Mouse (Mus musculus): Measurements from ENCODE around the gene Etv5. TPM values are rescaled to one million over a fixed set of nuclear protein-coding genes. Genes with fewer than 3 reads are reported as not detected.

Etv5 gene
- polyA plus RNA-seq, 1 experiment, result 6.5 TPM

DNA sequence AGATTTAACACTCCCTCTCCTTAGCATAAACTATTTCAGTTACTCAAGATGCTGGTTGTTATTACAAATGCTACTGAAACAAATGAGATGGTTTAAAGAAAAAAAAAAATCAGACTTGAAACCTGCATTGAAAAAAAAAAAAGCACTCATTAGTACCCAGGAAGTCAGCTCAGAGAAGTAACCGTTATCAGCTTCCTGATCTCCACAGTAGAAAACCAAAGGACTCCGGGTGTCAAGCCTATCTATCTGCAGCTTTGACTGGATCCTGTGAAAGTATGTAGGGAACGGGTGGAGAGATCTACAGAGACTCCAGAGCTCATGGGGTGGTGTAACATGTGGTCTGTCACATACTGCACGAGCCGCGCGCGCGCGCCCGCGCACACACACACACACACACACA lies 7.7 kb downstream of the Etv5 start:
- TF ChIP-seq CTCF (IDR thresholded peaks at IDR 0.05; ENCODE audit: extremely low read depth, insufficient read depth, insufficient read length, insufficient replicate concordance) (no peak), POLR2A (IDR thresholded peaks at IDR 0.05; ENCODE audit: low read depth, low read length) (no peak)

DNA sequence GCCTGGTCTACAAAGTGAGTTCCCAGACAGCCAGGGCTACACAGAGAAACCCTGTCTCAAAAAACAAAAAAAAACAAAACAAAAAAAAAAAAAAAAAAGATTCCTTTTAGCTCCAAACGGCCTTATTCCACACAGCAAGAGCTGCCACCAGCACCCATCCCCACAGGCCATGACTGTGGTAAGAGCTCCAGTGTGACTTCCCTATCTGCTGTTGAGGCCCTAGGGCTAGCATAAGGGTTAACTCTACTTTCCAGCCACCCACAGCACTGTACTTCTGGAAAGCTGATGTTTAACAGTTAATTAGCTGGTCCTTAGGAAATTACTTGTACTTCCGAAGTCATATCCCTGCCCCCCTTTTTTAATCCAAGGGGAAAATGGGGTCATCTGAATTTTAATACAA lies 8.2 kb downstream of the Etv5 start:
- no peak for TF ChIP-seq POLR2A (IDR thresholded peaks at IDR 0.05; ENCODE audit: low read depth, low read length)
- no peak for TF ChIP-seq CTCF (IDR thresholded peaks at IDR 0.05; ENCODE audit: extremely low read depth, insufficient read depth, insufficient read length, insufficient replicate concordance)
- WGBS, result 47% methylated on average over 2 of the region's 2 CpGs
- Histone ChIP-seq H3K4me1 (ENCODE audit: control insufficient read depth, insufficient read depth, insufficient read length) (peaks cover 2% of the 10 kb centered on the region; the same call in 1 of the 2 replicates), H3K27ac (ENCODE audit: insufficient read depth, low read length) (no peak overlapping the region), H3K36me3 (ENCODE audit: control insufficient read depth, insufficient read depth, low read length) (no peaks in the 10 kb centered on the region; the same call in 1 of the 2 replicates), H3K27me3 (ENCODE audit: control insufficient read depth, insufficient read depth, low read length) (no peaks in the 10 kb centered on the region), H3K4me3 (ENCODE audit: extremely low read depth, insufficient read depth, insufficient read length) (no peak overlapping the region)
- no peak for DNase-seq (ENCODE audit: low read depth in 1 of 2, low spot score in 2 of 2)

More for the DNA sequence above, 7.7 kb downstream of the Etv5 start:
- no peaks in the 10 kb centered on the region; the same call in 1 of the 2 replicates for H3K36me3 ChIP-seq (ENCODE audit: control insufficient read depth, insufficient read depth, low read length)
- no peak for DNase-seq (ENCODE audit: low read depth in 1 of 2, low spot score in 2 of 2)
- H3K27ac ChIP-seq (ENCODE audit: insufficient read depth, low read length), result no peak overlapping the region
- H3K4me3 ChIP-seq (ENCODE audit: extremely low read depth, insufficient read depth, insufficient read length), result no peak overlapping the region; the same call in 1 of the 2 replicates
- peaks cover 3% of the 10 kb centered on the region; the same call in 1 of the 2 replicates for H3K4me1 ChIP-seq (ENCODE audit: control insufficient read depth, insufficient read depth, insufficient read length)
- H3K27me3 ChIP-seq (ENCODE audit: control insufficient read depth, insufficient read depth, low read length), result no peaks in the 10 kb centered on the region
- 17% methylated on average over 12 of the region's 12 CpGs for WGBS

DNA sequence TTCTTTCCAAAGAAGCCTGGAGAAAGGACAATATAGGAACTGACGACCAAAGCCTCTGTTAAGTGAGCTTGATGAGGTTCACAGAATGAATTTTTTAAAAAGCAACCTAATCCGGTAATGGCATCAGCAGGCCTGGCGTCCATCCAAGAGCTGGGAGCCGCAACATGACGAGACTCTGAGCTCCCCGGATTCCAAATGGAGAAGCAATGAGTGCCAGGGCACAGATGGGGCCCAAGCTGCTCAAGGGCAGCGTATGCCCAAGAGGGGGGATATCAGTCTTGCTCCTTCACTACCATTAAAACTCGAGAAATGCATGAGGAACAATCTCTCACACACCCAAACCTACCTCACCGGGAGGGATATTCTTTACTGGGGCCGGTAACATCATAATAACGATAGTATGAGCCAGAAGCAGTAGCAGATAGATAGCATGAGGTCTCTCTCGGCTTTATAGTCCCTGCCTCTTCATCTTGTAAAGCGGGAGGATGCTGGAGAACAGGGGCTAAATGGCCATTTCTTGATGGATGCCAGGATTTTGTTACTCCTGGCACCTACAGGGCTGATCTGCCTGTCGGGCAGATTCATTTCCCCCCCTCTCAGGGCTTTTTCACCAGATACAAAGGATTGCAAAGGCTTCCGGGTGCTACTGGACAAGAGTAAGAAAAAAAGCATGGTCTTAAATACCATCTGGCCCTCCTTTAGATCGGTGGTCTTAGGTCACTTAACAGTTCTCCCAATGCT lies 9.1 kb downstream of the Etv5 start:
- no peak for DNase-seq (ENCODE audit: low read depth in 1 of 2, low spot score in 2 of 2)
- H3K4me3 ChIP-seq (ENCODE audit: extremely low read depth, insufficient read depth, insufficient read length), result no peak overlapping the region
- WGBS, result 88% methylated on average over 16 of the region's 16 CpGs
- no peaks in the 10 kb centered on the region; the same call in 1 of the 2 replicates for H3K36me3 ChIP-seq (ENCODE audit: control insufficient read depth, insufficient read depth, low read length)
- TF ChIP-seq POLR2A (IDR thresholded peaks at IDR 0.05; ENCODE audit: low read depth, low read length), result no peak
- TF ChIP-seq CTCF (IDR thresholded peaks at IDR 0.05; ENCODE audit: extremely low read depth, insufficient read depth, insufficient read length, insufficient replicate concordance), result no peak
- H3K27ac ChIP-seq (ENCODE audit: insufficient read depth, low read length), result no peak overlapping the region
- H3K4me1 ChIP-seq (ENCODE audit: control insufficient read depth, insufficient read depth, insufficient read length), result no peaks in the 10 kb centered on the region
- no peaks in the 10 kb centered on the region for H3K27me3 ChIP-seq (ENCODE audit: control insufficient read depth, insufficient read depth, low read length)

GRCm38 (mm10) chr16:22429377-22429776 lies 10.1 kb downstream of the Etv5 start:
- DNase-seq (ENCODE audit: low read depth in 1 of 2, low spot score in 2 of 2), result no peak
- TF ChIP-seq POLR2A (IDR thresholded peaks at IDR 0.05; ENCODE audit: low read depth, low read length) (no peak), CTCF (IDR thresholded peaks at IDR 0.05; ENCODE audit: extremely low read depth, insufficient read depth, insufficient read length, insufficient replicate concordance) (no peak)
- 77% methylated on average over 8 of the region's 8 CpGs for WGBS
- Histone ChIP-seq H3K36me3 (ENCODE audit: control insufficient read depth, insufficient read depth, low read length) (no peaks in the 10 kb centered on the region), H3K27ac (ENCODE audit: insufficient read depth, low read length) (no peak overlapping the region), H3K27me3 (ENCODE audit: control insufficient read depth, insufficient read depth, low read length) (no peaks in the 10 kb centered on the region), H3K4me3 (ENCODE audit: extremely low read depth, insufficient read depth, insufficient read length) (no peak overlapping the region), H3K4me1 (ENCODE audit: control insufficient read depth, insufficient read depth, insufficient read length) (no peaks in the 10 kb centered on the region)

DNA sequence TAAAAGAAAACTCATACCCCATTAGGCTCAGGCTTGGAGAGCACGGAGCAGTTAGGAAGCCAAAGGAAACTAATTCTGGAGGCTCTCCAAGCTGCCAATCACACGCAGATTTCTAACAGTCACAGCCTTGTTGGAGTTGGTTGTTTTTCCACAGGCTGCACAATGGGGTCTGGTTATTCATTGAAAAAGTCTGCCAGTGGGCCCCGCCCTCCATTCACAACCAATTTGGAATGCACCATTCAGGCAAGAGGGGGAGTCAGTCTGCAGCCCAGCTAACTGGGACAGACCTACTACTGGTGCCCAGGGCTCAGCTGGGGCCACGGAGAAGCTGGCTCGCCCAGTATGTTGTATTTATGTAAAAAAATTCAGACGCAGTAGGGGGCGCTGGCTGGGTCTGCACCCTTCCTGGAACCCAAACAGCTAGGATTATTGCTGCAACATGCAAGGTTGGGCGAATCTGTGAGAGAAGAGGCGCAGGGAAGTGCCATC lies 10.6 kb downstream of the Etv5 start:
- no peak for TF ChIP-seq CTCF (IDR thresholded peaks at IDR 0.05; ENCODE audit: extremely low read depth, insufficient read depth, insufficient read length, insufficient replicate concordance)
- no peak for TF ChIP-seq POLR2A (IDR thresholded peaks at IDR 0.05; ENCODE audit: low read depth, low read length)
- no peak overlapping the region for H3K4me3 ChIP-seq (ENCODE audit: extremely low read depth, insufficient read depth, insufficient read length)
- no peak for DNase-seq (ENCODE audit: low read depth in 1 of 2, low spot score in 2 of 2)
- 38% methylated on average over 9 of the region's 9 CpGs for WGBS
- H3K36me3 ChIP-seq (ENCODE audit: control insufficient read depth, insufficient read depth, low read length), result no peaks in the 10 kb centered on the region
- no peak overlapping the region for H3K27ac ChIP-seq (ENCODE audit: insufficient read depth, low read length)
- no peaks in the 10 kb centered on the region for H3K4me1 ChIP-seq (ENCODE audit: control insufficient read depth, insufficient read depth, insufficient read length)
- no peaks in the 10 kb centered on the region for H3K27me3 ChIP-seq (ENCODE audit: control insufficient read depth, insufficient read depth, low read length)

- WGBS, result 91% methylated on average over 7 of the region's 7 CpGs
- Histone ChIP-seq H3K36me3 (ENCODE audit: control insufficient read depth, insufficient read depth, low read length) (no peaks in the 10 kb centered on the region), H3K4me1 (ENCODE audit: control insufficient read depth, insufficient read depth, insufficient read length) (no peaks in the 10 kb centered on the region), H3K4me3 (ENCODE audit: extremely low read depth, insufficient read depth, insufficient read length) (no peak overlapping the region), H3K27ac (ENCODE audit: insufficient read depth, low read length) (no peak overlapping the region), H3K27me3 (ENCODE audit: control insufficient read depth, insufficient read depth, low read length) (no peaks in the 10 kb centered on the region)
- TF ChIP-seq CTCF (IDR thresholded peaks at IDR 0.05; ENCODE audit: extremely low read depth, insufficient read depth, insufficient read length, insufficient replicate concordance) (no peak), POLR2A (IDR thresholded peaks at IDR 0.05; ENCODE audit: low read depth, low read length) (no peak)
- DNase-seq (ENCODE audit: low read depth in 1 of 2, low spot score in 2 of 2), result no peak
Measured at GRCm38 (mm10) chr16:22426866-22427265, 12.7 kb downstream of the Etv5 start.

DNA sequence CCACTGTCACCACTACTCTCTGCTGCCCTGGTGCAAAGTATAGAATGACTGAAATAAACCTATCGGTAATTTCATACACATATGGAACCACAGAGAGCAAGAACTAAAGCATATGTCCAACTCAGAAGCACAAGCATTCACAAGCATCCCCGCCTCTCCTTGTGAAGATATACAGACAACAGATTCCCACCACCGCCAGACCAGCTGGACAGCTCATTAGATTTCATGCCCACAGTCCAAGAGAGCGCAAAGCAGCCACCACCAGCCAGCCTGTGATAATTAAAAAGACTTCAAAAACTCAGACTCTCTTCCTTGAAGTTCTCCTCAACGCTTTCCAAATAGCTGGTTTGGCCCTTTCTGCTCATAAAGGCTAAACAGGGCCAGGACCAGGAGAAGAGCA lies 17.3 kb downstream of the Etv5 start:
- no peaks in the 10 kb centered on the region for H3K4me1 ChIP-seq (ENCODE audit: control insufficient read depth, insufficient read depth, insufficient read length)
- no peak for DNase-seq (ENCODE audit: low read depth in 1 of 2, low spot score in 2 of 2)
- H3K27ac ChIP-seq (ENCODE audit: insufficient read depth, low read length), result no peak overlapping the region
- WGBS, result 98% methylated on average over 5 of the region's 5 CpGs
- H3K36me3 ChIP-seq (ENCODE audit: control insufficient read depth, insufficient read depth, low read length), result no peaks in the 10 kb centered on the region
- TF ChIP-seq POLR2A (IDR thresholded peaks at IDR 0.05; ENCODE audit: low read depth, low read length) (no peak), CTCF (IDR thresholded peaks at IDR 0.05; ENCODE audit: extremely low read depth, insufficient read depth, insufficient read length, insufficient replicate concordance) (no peak)
- no peak overlapping the region for H3K4me3 ChIP-seq (ENCODE audit: extremely low read depth, insufficient read depth, insufficient read length)
- no peaks in the 10 kb centered on the region for H3K27me3 ChIP-seq (ENCODE audit: control insufficient read depth, insufficient read depth, low read length)

All from spleen, adult 2 months (tissue).